Mouse (Mus musculus): ENCODE results near the gene Carmil3. TPM values are rescaled to one million over a fixed set of nuclear protein-coding genes. Genes with fewer than 3 reads are reported as not detected.
A peak's percentile ranks its signal among the peaks of the same experiment; 100 is the strongest.

Carmil3 gene
- polyA plus RNA-seq, 1 experiment from 2014 or later: 3.0 TPM

DNA sequence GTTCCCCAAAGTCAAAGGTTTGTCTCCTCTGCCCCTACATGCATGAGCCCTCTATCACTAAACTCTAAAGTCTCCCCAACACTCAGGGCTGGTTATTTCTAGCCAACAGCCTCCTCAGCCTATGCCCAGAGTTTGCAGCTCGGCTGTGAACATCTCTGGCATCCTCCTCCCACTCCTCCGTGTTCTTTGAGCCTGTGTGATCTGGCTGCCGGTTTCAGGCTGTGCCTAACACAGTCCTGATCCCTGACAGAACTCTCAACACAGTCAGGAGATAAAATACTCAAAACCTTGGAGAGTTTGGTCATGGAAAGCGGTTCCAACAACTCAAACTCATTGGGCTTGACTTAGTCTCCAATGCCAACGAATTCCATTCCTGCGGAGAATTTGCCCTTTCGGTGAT is 23.3 kb upstream of the Carmil3 start:
- Histone ChIP-seq H3K36me3 (ENCODE audit: control insufficient read depth, insufficient read depth, low read length) (no peaks in the 10 kb centered on the region), H3K4me3 (ENCODE audit: low read depth, low read length) (no peak overlapping the region), H3K27me3 (replicated peaks; ENCODE audit: control insufficient read depth, insufficient read depth, low read length) (no peaks in the 10 kb centered on the region), H3K4me2 (no peak overlapping the region), H3K9ac (ENCODE audit: low read depth, low read length) (no peak overlapping the region), H3K9me3 (ENCODE audit: control insufficient read depth, low read length) (no peaks in the 10 kb centered on the region), H3K27ac (ENCODE audit: low read depth, low read length) (no peak overlapping the region), H3K4me1 (replicated peaks; ENCODE audit: control insufficient read depth, insufficient read depth, low read length) (peaks cover 3% of the 10 kb centered on the region)
- 67% methylated on average over 7 of the region's 7 CpGs for WGBS
- DNase-seq (ENCODE audit: low spot score) (no peak), ATAC-seq (replicated peaks; ENCODE audit: low FRiP score) (no peak)

DNA sequence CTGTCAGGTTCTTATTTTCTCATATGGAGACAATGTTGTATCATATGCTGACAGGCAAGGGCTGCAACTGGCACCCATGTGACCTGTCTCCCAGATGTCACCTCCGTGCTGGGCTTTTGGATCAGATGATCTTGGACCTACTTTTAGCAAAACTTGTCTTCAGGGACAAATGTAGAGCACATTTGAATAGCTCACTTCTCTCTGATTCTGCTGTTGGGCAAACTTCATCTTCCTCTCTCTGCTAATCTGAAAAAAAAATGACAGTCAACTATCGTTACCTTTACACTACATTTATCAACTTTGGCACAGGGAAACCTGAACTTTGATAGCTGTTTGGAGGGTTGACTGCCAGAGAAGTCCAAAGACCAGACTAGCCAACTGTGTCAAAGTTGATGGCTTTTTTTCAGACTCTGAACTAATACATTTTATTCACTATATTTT is 22.1 kb upstream of the Carmil3 start:
- 66% methylated on average over 2 of the region's 2 CpGs for WGBS
- Histone ChIP-seq H3K4me1 (replicated peaks; ENCODE audit: control insufficient read depth, insufficient read depth, low read length) (peaks cover 3% of the 10 kb centered on the region), H3K4me2 (no peak overlapping the region), H3K9ac (ENCODE audit: low read depth, low read length) (no peak overlapping the region), H3K9me3 (ENCODE audit: control insufficient read depth, low read length) (no peaks in the 10 kb centered on the region), H3K27me3 (replicated peaks; ENCODE audit: control insufficient read depth, insufficient read depth, low read length) (no peaks in the 10 kb centered on the region), H3K4me3 (ENCODE audit: low read depth, low read length) (no peak overlapping the region), H3K36me3 (ENCODE audit: control insufficient read depth, insufficient read depth, low read length) (no peaks in the 10 kb centered on the region), H3K27ac (ENCODE audit: low read depth, low read length) (no peak overlapping the region)
- DNase-seq (ENCODE audit: low spot score) (no peak), ATAC-seq (replicated peaks; ENCODE audit: low FRiP score) (no peak)

DNA sequence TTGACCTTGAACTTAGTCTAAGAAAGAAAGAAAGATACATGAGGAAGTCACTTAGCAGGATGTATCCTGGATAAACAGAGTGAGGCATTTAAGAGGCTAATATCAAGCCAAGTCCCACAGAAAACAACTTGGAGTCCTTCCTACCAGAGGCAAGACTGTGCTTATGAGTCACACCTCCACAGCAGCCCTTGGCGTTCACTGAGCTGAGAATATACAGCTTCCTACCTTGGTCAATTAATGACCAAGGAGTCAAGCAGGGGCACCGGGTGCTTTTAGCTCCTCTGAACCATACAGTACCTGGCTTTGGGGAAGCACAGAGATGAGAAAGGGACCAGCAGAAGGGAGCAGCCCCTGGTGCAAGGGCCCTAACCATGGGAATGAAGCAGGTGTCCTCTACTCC is 21.4 kb upstream of the Carmil3 start:
- Histone ChIP-seq H3K36me3 (ENCODE audit: control insufficient read depth, insufficient read depth, low read length) (no peaks in the 10 kb centered on the region), H3K4me2 (no peak overlapping the region), H3K4me1 (replicated peaks; ENCODE audit: control insufficient read depth, insufficient read depth, low read length) (peaks cover 3% of the 10 kb centered on the region), H3K9me3 (ENCODE audit: control insufficient read depth, low read length) (no peaks in the 10 kb centered on the region), H3K27ac (ENCODE audit: low read depth, low read length) (no peak overlapping the region), H3K9ac (ENCODE audit: low read depth, low read length) (no peak overlapping the region), H3K27me3 (replicated peaks; ENCODE audit: control insufficient read depth, insufficient read depth, low read length) (no peaks in the 10 kb centered on the region), H3K4me3 (ENCODE audit: low read depth, low read length) (no peak overlapping the region)
- DNase-seq (ENCODE audit: low spot score) (no peak), ATAC-seq (replicated peaks; ENCODE audit: low FRiP score) (no peak)
- WGBS: 71% methylated on average over 2 of the region's 2 CpGs

DNA sequence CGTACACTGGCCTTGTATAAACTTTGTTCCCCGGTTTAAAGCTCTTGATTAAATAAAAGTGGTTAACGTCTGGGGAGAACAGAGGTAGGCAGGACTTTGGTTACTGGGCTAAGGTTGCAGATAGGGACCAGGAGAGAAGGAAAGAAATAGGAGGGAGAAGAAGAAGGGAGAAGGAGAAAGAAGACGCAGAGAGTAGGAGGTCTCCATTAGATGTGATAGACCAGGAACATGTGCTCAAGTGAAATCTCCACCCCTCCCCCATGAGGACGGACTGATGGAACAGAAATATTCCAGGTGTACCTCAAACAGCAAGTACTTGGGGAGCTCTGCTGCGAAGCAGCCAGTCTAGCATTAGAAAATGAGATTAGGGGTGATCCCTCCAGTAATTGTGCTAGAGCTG is 20.6 kb upstream of the Carmil3 start:
- no peak overlapping the region for H3K4me2 ChIP-seq
- H3K4me1 ChIP-seq (replicated peaks; ENCODE audit: control insufficient read depth, insufficient read depth, low read length): peaks cover 3% of the 10 kb centered on the region
- no peaks in the 10 kb centered on the region for H3K9me3 ChIP-seq (ENCODE audit: control insufficient read depth, low read length)
- no peaks in the 10 kb centered on the region for H3K27me3 ChIP-seq (replicated peaks; ENCODE audit: control insufficient read depth, insufficient read depth, low read length)
- no peak overlapping the region for H3K9ac ChIP-seq (ENCODE audit: low read depth, low read length)
- H3K27ac ChIP-seq (ENCODE audit: low read depth, low read length): no peak overlapping the region
- 78% methylated on average over 6 of the region's 6 CpGs for WGBS
- ATAC-seq (replicated peaks; ENCODE audit: low FRiP score) (no peak), DNase-seq (ENCODE audit: low spot score) (no peak)
- H3K36me3 ChIP-seq (ENCODE audit: control insufficient read depth, insufficient read depth, low read length): no peaks in the 10 kb centered on the region
- H3K4me3 ChIP-seq (ENCODE audit: low read depth, low read length): no peak overlapping the region

DNA sequence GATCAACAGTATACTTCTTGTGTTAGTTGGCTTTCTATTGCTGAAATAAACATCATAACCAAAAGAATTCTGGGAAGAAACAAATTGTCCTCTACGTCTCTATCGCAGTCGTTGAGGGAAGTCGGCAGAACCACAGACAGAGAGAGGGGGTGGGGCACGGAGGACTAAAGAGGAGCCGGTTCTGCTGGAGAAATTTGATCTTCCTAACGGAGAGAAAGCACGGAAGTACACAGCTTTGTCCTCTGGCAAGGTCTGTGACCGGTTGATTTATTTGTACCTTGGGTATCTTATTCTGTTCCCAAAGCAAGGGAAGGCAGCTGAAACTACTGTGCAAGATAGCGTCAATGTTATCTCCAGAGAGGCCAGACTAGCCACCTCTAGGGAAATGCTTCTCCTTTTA is 19.6 kb upstream of the Carmil3 start:
- H3K9ac ChIP-seq (ENCODE audit: low read depth, low read length): no peak overlapping the region
- H3K4me1 ChIP-seq (replicated peaks; ENCODE audit: control insufficient read depth, insufficient read depth, low read length): peaks cover 8% of the 10 kb centered on the region
- H3K27me3 ChIP-seq (replicated peaks; ENCODE audit: control insufficient read depth, insufficient read depth, low read length): no peaks in the 10 kb centered on the region
- ATAC-seq (replicated peaks; ENCODE audit: low FRiP score) (no peak), DNase-seq (ENCODE audit: low spot score) (no peak)
- H3K4me3 ChIP-seq (ENCODE audit: low read depth, low read length): no peak overlapping the region
- WGBS: 3% methylated on average over 10 of the region's 10 CpGs
- H3K9me3 ChIP-seq (ENCODE audit: control insufficient read depth, low read length): no peaks in the 10 kb centered on the region
- no peaks in the 10 kb centered on the region for H3K36me3 ChIP-seq (ENCODE audit: control insufficient read depth, insufficient read depth, low read length)
- H3K27ac ChIP-seq (ENCODE audit: low read depth, low read length): no peak overlapping the region
- peak overlapping the region; percentile 6 for H3K4me2 ChIP-seq

DNA sequence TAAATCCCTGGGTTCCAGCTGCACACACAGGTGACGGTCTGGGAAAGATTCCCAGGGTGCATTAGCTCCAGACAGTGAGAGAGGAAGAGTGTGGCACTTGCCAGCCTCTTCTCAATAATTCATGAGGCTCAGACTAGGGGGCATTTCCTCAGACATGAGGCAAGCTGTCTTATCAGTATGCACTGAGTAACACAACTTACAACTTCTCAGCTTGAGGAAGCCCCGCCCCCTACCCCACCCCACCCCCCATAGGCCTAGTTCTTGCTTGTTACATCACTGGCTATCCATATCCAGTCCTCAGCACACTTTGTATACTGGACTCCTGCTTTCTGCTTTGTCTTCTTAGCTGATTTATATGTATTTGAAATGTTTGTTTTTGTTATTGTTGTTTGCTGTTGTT is 14.8 kb upstream of the Carmil3 start:
- H3K27ac ChIP-seq (ENCODE audit: low read depth, low read length): no peak overlapping the region
- WGBS: 35% methylated on average over 2 of the region's 2 CpGs
- peaks cover 24% of the 10 kb centered on the region for H3K4me1 ChIP-seq (replicated peaks; ENCODE audit: control insufficient read depth, insufficient read depth, low read length)
- no peak for DNase-seq (ENCODE audit: low spot score)
- no peak overlapping the region for H3K9ac ChIP-seq (ENCODE audit: low read depth, low read length)
- H3K9me3 ChIP-seq (ENCODE audit: control insufficient read depth, low read length): no peaks in the 10 kb centered on the region
- no peak overlapping the region for H3K4me3 ChIP-seq (ENCODE audit: low read depth, low read length)
- peak; percentile 52; the same call in 1 of the 2 replicates for ATAC-seq (replicated peaks; ENCODE audit: low FRiP score)
- H3K36me3 ChIP-seq (ENCODE audit: control insufficient read depth, insufficient read depth, low read length): no peaks in the 10 kb centered on the region
- H3K27me3 ChIP-seq (replicated peaks; ENCODE audit: control insufficient read depth, insufficient read depth, low read length): no peaks in the 10 kb centered on the region
- 0 out of 2 replicates have a peak overlapping the region, but pooled peaks have one; percentile 12 for H3K4me2 ChIP-seq

DNA sequence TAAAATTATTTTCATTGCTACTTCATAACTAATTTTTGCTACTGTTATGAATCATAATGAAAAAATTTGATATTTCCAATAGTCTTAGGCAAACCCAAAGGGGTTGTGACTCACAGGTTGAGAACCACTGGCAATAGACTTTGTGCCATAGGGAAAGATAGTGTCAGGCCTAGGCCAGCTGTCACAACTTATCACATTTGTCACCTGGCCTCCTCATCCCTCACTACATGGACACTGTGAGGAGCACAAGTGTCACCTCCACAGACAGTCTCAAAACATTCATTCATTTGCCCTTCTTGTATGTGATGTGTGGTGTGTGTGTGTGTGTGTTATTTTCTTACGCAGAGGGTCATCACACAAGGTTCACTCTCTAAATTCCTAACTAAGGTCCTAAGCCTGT is 13.0 kb upstream of the Carmil3 start:
- H3K4me3 ChIP-seq (ENCODE audit: low read depth, low read length): no peak overlapping the region
- H3K4me1 ChIP-seq (replicated peaks; ENCODE audit: control insufficient read depth, insufficient read depth, low read length): peaks cover 26% of the 10 kb centered on the region
- 0 out of 2 replicates have a peak overlapping the region, but pooled peaks have one; percentile 87 for H3K27ac ChIP-seq (ENCODE audit: low read depth, low read length)
- no peaks in the 10 kb centered on the region for H3K36me3 ChIP-seq (ENCODE audit: control insufficient read depth, insufficient read depth, low read length)
- H3K27me3 ChIP-seq (replicated peaks; ENCODE audit: control insufficient read depth, insufficient read depth, low read length): no peaks in the 10 kb centered on the region
- 97% methylated on average over 1 of the region's 1 CpGs for WGBS
- H3K4me2 ChIP-seq: peak overlapping the region; percentile 69
- no peak for DNase-seq (ENCODE audit: low spot score)
- no peaks in the 10 kb centered on the region for H3K9me3 ChIP-seq (ENCODE audit: control insufficient read depth, low read length)
- ATAC-seq (replicated peaks; ENCODE audit: low FRiP score): peak; percentile 40
- no peak overlapping the region for H3K9ac ChIP-seq (ENCODE audit: low read depth, low read length)

DNA sequence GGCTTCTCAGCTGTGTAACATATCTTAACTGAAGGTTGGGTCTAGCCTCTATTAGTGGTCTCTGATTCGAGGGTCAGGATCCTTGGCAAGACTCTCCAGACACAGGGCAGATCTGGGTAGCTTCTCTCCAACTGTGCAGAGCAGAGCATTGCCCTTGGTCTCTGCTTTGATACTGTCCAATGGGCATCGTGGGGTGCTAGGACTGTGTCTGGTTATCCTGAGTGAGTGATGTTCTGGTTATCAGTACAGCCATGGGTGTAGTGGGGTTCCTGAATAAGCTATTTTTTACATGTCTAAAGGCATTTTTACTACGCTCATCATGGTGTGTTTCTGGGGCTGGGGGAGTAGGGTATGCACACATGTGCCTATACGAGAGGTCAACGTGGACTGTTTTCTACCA is 12.6 kb upstream of the Carmil3 start:
- Histone ChIP-seq H3K9me3 (ENCODE audit: control insufficient read depth, low read length) (no peaks in the 10 kb centered on the region), H3K27me3 (replicated peaks; ENCODE audit: control insufficient read depth, insufficient read depth, low read length) (no peaks in the 10 kb centered on the region), H3K4me1 (replicated peaks; ENCODE audit: control insufficient read depth, insufficient read depth, low read length) (peaks cover 26% of the 10 kb centered on the region), H3K4me3 (ENCODE audit: low read depth, low read length) (no peak overlapping the region), H3K36me3 (ENCODE audit: control insufficient read depth, insufficient read depth, low read length) (no peaks in the 10 kb centered on the region), H3K27ac (ENCODE audit: low read depth, low read length) (peak overlapping the region; percentile 87; the same call in 1 of the 2 replicates), H3K9ac (ENCODE audit: low read depth, low read length) (no peak overlapping the region), H3K4me2 (peak overlapping the region; percentile 69)
- 42% methylated on average over 5 of the region's 5 CpGs for WGBS
- ATAC-seq (replicated peaks; ENCODE audit: low FRiP score) (peak; percentile 65), DNase-seq (ENCODE audit: low spot score) (no peak)

DNA sequence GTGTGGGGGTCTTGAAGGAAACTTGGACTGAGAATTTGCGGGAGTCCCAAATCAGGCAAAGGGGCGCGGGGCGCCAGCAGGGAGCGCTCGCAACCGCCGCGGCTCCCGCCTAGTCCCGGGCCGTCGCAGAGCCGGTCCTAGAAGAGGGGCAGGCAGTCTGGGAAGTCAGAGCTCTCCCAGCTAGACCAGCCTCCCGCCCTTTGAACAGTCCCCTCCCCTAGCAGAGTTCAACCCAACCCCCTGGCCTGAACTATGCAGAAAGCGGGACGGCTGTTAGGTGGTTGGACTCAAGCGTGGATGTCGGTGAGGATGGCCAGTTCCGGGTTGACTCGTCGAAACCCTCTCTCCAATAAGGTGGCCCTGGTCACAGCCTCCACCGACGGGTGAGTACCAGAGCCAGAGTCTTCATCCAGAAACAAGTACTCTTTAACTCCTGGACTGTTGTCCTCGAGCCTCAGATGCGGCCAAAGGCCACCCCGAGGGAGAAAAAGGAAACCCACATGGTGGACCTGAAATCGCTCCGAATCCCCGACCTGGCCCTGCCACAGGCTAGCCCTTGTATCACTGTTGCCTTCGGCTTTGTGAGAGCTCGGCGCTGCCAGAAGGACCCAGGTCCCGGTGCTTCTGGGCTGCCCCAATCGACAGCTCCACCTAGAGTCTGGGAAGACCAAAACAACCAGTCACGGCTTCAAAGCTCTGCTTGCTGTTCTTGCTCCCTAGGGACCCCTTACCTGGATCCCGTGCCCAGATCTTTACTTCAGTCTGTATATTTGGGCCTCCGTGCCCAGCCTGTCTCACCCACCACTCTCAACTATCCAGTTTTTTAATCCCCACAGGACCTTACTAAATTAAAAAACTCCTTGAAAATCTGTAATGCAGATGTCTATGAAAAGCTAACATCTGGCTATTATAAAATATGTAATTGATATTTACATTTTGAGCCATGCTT is 11.5 kb upstream of the Carmil3 start, which contains the start of gene Dhrs4:
Gene Dhrs4 (plus strand): TSS at position 108 of the 949 bp plus-strand sequence.
- DNase-seq (ENCODE audit: low spot score): peak; percentile 83
- H3K4me1 ChIP-seq (replicated peaks; ENCODE audit: control insufficient read depth, insufficient read depth, low read length): peaks cover 26% of the 10 kb centered on the region
- H3K36me3 ChIP-seq (ENCODE audit: control insufficient read depth, insufficient read depth, low read length): no peaks in the 10 kb centered on the region; the same call in 1 of the 2 replicates
- H3K27me3 ChIP-seq (replicated peaks; ENCODE audit: control insufficient read depth, insufficient read depth, low read length): no peaks in the 10 kb centered on the region
- H3K9me3 ChIP-seq (ENCODE audit: control insufficient read depth, low read length): no peaks in the 10 kb centered on the region
- peak; percentile 94 for ATAC-seq (replicated peaks; ENCODE audit: low FRiP score)
- H3K4me3 ChIP-seq (ENCODE audit: low read depth, low read length): peak within 1 kb of the TSS; percentile 65
- H3K9ac ChIP-seq (ENCODE audit: low read depth, low read length): peak within 1 kb of the TSS; percentile 93
- H3K4me2 ChIP-seq: peak within 1 kb of the TSS; percentile 69
- peak within 1 kb of the TSS; percentile 87 for H3K27ac ChIP-seq (ENCODE audit: low read depth, low read length)
- under 1% methylated on average over 38 of the region's 38 CpGs for WGBS

Data from liver, embryonic 11.5 days (tissue).